Mouse (Mus musculus): ENCODE results near the gene Ptgfrn.

DNA sequence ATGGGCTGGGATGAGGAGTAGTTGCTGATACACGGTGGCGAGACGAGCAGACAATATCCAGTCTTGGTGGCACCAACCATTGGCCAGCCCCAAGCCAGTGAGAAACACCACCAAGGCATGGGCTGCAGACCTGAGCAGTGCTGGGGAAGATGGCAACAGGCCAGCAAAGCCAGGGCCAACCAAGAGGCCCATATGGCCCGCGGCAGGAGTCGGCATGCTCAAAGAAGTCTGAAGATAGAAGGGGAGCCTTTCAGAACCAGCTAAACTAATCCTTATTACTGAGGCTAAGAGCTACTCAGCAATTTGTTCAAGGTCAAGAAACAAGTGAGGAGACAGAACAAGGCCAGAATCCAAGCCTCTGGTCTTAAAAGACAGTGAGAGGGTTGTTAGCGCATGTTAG is 8.9 kb downstream of the Ptgfrn start:
- TF ChIP-seq POLR2A (IDR thresholded peaks at IDR 0.05; ENCODE audit: low read depth, low read length) (no peak), CTCF (conservative IDR thresholded peaks at IDR 0.05; ENCODE audit: insufficient read depth, insufficient read length, low read depth, low read length) (no peak)
